Mouse (Mus musculus) CD4-positive helper T cell, adult 2 months (primary cell): ENCODE data around the gene Rab3d.

ENCODE experiments used
- DNase-seq: peaks from one replicate; pipeline ENCODE4 v3.0.0-alpha.2; 2012; ENCODE audit warnings: low read depth, missing footprints, low spot score

Gene Rab3d

GRCm38 (mm10) chr9:21938234-21938855 is 20.4 kb upstream of the Rab3d start:
- no peak for DNase-seq

GRCm38 (mm10) chr9:21937711-21938175 is 19.8 kb upstream of the Rab3d start:
- no peak for DNase-seq

- DNase-seq, result peak; percentile 89
Measured at GRCm38 (mm10) chr9:21936692-21937570, 18.9 kb upstream of the Rab3d start, which contains the start of gene Plppr2. TSS of gene Plppr2 (plus strand) at chr9:21937033.

- DNase-seq, result no peak
Measured at GRCm38 (mm10) chr9:21935466-21936131, 17.6 kb upstream of the Rab3d start.

- no peak for DNase-seq
Measured at GRCm38 (mm10) chr9:21934021-21934420, 16.0 kb upstream of the Rab3d start.

- DNase-seq, result no peak
Measured at GRCm38 (mm10) chr9:21932445-21933137, 14.6 kb upstream of the Rab3d start.

- DNase-seq, result no peak
Measured at GRCm38 (mm10) chr9:21932006-21932405, 14.0 kb upstream of the Rab3d start.

GRCm38 (mm10) chr9:21929208-21929607 is 11.2 kb upstream of the Rab3d start:
- no peak for DNase-seq

GRCm38 (mm10) chr9:21927208-21927753 is 9.3 kb upstream of the Rab3d start, which contains the start of the genes Ccdc159 and Tmem205:
TSS of gene Ccdc159 (plus strand) at chr9:21927471.
TSS of gene Tmem205 (minus strand) at chr9:21927556.
- peak; percentile 53 for DNase-seq

- DNase-seq, result no peak
Measured at GRCm38 (mm10) chr9:21926784-21927183, 8.8 kb upstream of the Rab3d start.

- DNase-seq, result no peak
Measured at GRCm38 (mm10) chr9:21926155-21926554, 8.2 kb upstream of the Rab3d start.

GRCm38 (mm10) chr9:21925506-21925905 is 7.5 kb upstream of the Rab3d start:
- no peak for DNase-seq

GRCm38 (mm10) chr9:21925034-21925433 is 7.0 kb upstream of the Rab3d start:
- no peak for DNase-seq

- no peak for DNase-seq
Measured at GRCm38 (mm10) chr9:21924099-21924493, 6.1 kb upstream of the Rab3d start.

- no peak for DNase-seq
Measured at GRCm38 (mm10) chr9:21923490-21924098, 5.6 kb upstream of the Rab3d start.

GRCm38 (mm10) chr9:21923036-21923435 is 5.0 kb upstream of the Rab3d start:
- no peak for DNase-seq

- DNase-seq, result no peak
Measured at GRCm38 (mm10) chr9:21918692-21919384, 846 bp upstream of the Rab3d start.

GRCm38 (mm10) chr9:21917493-21918034 is 428 bp downstream of the Rab3d start:
- no peak for DNase-seq

- DNase-seq, result no peak
Measured at GRCm38 (mm10) chr9:21916851-21917492, 1.0 kb downstream of the Rab3d start.
